Mouse (Mus musculus) heart, adult 2 months (tissue): ENCODE results near the gene Cntnap1. TPM values are rescaled to one million over a fixed set of nuclear protein-coding genes. Genes with fewer than 3 reads are reported as not detected.

Source experiments
- DNase-seq, 2 experiments: peaks; one replicate each; pipeline ENCODE4 v3.0.0; 2021
- H3K27ac ChIP-seq: fragments of 200-600 bp; 2 replicates; pipeline ENCODE4 v1.8.1; 2022
- H3K27me3 ChIP-seq: fragments of 200-500 bp; 2 replicates; pipeline ENCODE4 v1.6.1; 2012; ENCODE audit warnings: mild to moderate bottlenecking, low read length, inconsistent platforms, mixed read lengths; ENCODE audit not compliant: control insufficient read depth, insufficient read depth
- H3K36me3 ChIP-seq: fragments of 200-500 bp; 2 replicates; pipeline ENCODE4 v1.6.1; 2012; ENCODE audit warnings: low read length, inconsistent platforms; ENCODE audit not compliant: control insufficient read depth, insufficient read depth
- H3K4me1 ChIP-seq: fragments of 200-500 bp; 2 replicates; pipeline ENCODE4 v1.6.1; 2011; ENCODE audit warnings: low read length; ENCODE audit not compliant: control insufficient read depth, insufficient read depth
- H3K4me3 ChIP-seq: fragments of 200-600 bp; 2 replicates; pipeline ENCODE4 v1.8.1; 2022
- H3K79me2 ChIP-seq: fragments of 200-500 bp; replicated peaks from 2 replicates; pipeline ENCODE4 v1.6.1; 2012; ENCODE audit warnings: mild to moderate bottlenecking, inconsistent platforms, low read length, moderate library complexity, mixed read lengths; ENCODE audit not compliant: control insufficient read depth, insufficient read depth
- H3K9ac ChIP-seq: fragments of 200-500 bp; 2 replicates; pipeline ENCODE4 v1.6.1; 2012; ENCODE audit warnings: low read depth, mild to moderate bottlenecking, control low read depth, inconsistent platforms, low read length, mixed read lengths
- CTCF ChIP-seq: fragments of 200-600 bp; IDR thresholded peaks from 2 replicates; pipeline ENCODE4 v1.8.1; 2022; ENCODE audit warnings: antibody characterized with exemption, mild to moderate bottlenecking, moderate library complexity
- EP300 ChIP-seq: fragments of 200-500 bp; IDR thresholded peaks from 2 replicates; pipeline ENCODE4 v1.6.1; 2011; ENCODE audit warnings: low read depth, low read length, control low read depth; ENCODE audit not compliant: insufficient read depth
- POLR2A ChIP-seq: fragments of 200-500 bp; IDR thresholded peaks from 2 replicates; pipeline ENCODE4 v1.6.1; 2011; ENCODE audit warnings: mild to moderate bottlenecking, low read depth, low read length, control low read depth; ENCODE audit not compliant: insufficient read depth
- WGBS: fragments of 180-500 bp; shearing (Covaris S2); methylation state at CpG from one replicate; pipeline ENCODE4 v1.1.7; 2018; 5-methylcytosine and 5-hydroxymethylcytosine counted together
- intact Hi-C: fragments of 180-260 bp; cut with DNase I; formaldehyde crosslinking; loops from one replicate; pipeline ENCODE4 v1.15.1; 2025
- polyA plus RNA-seq: library from polyadenylated mRNA; depleted of rRNA; stranded (reverse); fragments of >200 nt; gene quantifications from 2 replicates; pipeline ENCODE4 v1.2.3, GENCODE M21; 2012
- total RNA-seq, 2 experiments: library from RNA; stranded (reverse); gene quantifications; 2 replicates each; pipeline ENCODE4 v1.2.3; 2021

The Cntnap1 gene
- total and polyA plus RNA-seq, 3 experiments, result 1.3 to 3.1 (median 1.5) TPM

DNA sequence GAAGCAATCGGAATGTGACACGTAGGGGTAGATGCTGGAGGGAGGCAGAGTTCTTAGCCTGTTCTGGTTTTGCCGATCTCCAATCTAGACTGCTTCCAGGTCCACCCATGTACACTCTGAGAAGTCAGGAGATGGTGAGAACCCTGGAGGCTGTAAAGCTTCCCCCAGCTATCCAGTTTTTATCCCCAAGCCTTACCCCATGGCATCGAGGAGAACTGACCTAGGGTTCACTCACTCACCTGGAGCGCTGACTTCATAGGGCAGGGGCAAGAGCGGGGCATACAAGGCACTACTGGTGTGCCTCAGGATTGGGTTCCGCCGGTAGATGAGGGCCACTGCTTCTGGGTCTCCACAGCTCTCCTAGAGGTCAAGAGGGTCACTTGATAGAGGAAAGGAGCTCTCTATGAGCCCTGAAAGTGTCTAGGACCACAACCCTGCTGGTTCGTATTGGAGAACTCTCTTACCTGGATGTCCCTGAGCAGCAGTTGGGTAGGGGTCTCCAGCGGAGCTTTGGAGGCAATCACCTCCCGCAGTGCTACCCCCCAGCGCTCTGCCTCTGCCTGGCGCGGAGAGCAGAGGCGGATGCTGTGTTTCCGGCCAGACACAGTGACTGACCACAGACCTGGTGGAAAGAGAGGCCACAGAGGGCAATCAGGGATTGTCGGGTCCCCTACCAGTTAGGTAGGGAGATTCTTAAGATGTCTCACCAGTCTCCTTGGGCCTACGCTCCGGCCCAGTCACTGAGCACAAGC lies 2.9 kb upstream of the Cntnap1 start:
- intact Hi-C loops, result no loop called here
- no peak overlapping the region for H3K9ac ChIP-seq
- WGBS, result 85% methylated on average over 19 of the region's 19 CpGs
- H3K27me3 ChIP-seq, result no peaks in the 10 kb centered on the region
- H3K27ac ChIP-seq, result peak overlapping the region; percentile 65; the same call in 1 of the 2 replicates
- H3K4me1 ChIP-seq, result peaks cover 9% of the 10 kb centered on the region
- peaks cover 10% of the 10 kb centered on the region for H3K36me3 ChIP-seq
- H3K79me2 ChIP-seq, result no peaks in the 10 kb centered on the region
- no peak for TF ChIP-seq POLR2A
- TF ChIP-seq EP300, result no peak
- TF ChIP-seq CTCF, result no peak
- H3K4me3 ChIP-seq, result no peak overlapping the region
- peak in 1 of 2 experiments; percentile 2 for DNase-seq

DNA sequence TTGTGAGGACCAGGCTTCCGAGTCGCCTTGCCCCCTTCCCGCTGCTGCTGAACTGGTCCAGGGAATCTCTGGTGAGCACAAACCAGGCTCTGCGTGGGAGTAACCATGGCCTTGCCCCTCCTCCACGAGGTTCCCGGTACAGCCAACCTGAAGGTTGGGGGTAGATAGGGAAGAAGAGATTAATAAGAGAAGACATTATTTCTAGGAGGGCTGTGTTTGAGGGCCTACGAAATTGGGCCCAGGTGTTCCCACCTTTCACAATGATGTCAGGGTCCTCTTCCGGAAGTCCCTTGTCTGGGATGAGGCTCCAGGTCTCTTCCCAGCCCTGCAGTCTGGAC lies 2.4 kb upstream of the Cntnap1 start:
- peaks cover 7% of the 10 kb centered on the region for H3K36me3 ChIP-seq
- no peak overlapping the region for H3K9ac ChIP-seq
- H3K27me3 ChIP-seq, result no peaks in the 10 kb centered on the region
- no peak for DNase-seq
- H3K4me1 ChIP-seq, result peaks cover 9% of the 10 kb centered on the region
- TF ChIP-seq CTCF (no peak), EP300 (no peak), POLR2A (no peak)
- 67% methylated on average over 8 of the region's 8 CpGs for WGBS
- no peaks in the 10 kb centered on the region for H3K79me2 ChIP-seq
- intact Hi-C loops, result no loop called here
- H3K4me3 ChIP-seq, result no peak overlapping the region; the same call in 1 of the 2 replicates
- H3K27ac ChIP-seq, result peak overlapping the region; percentile 65

DNA sequence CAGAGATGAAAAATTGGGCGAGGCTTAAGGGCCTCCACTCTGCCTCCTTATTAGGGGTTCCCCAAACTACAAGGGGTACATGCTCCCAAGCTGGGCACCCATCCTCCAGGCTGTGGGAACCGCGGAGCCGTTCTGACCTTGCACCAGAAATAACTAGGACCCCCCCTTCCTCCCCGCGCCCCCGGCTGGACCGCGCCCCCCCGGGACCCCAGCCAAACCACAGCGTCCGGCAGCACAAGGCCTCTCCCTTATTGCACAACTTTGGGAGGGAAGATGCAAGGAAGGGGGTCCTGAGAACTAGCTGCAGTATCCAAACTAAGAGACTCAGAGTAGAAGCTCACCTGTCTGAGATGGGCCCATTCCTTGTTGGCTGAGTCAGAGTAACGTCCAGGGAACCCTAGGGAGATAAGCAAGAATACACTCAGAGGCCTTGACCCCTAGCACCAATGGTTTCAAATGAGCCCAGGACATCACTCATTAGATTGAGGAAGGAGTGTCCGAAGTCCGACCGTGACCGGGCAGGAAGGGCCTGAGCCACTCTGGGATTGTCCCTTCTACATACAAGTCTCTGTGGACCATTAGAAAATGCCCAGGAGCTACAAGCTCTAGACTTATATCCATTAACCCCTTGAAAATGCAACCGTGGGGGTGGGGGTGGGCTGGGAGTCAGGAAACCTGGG lies 1.9 kb upstream of the Cntnap1 start:
- Histone ChIP-seq H3K36me3 (peaks cover 2% of the 10 kb centered on the region), H3K9ac (peak overlapping the region; percentile 53; the same call in 1 of the 2 replicates), H3K27ac (peak overlapping the region; percentile 96), H3K27me3 (no peaks in the 10 kb centered on the region), H3K79me2 (no peaks in the 10 kb centered on the region), H3K4me1 (peaks cover 9% of the 10 kb centered on the region), H3K4me3 (peak overlapping the region; percentile 65)
- 43% methylated on average over 18 of the region's 18 CpGs for WGBS
- intact Hi-C loops, result no loop called here
- DNase-seq, result peak; percentile 69 to 80
- TF ChIP-seq POLR2A, result 0 out of 2 replicates have a peak, but pooled peaks have one; percentile 22
- TF ChIP-seq EP300, result no peak

DNA sequence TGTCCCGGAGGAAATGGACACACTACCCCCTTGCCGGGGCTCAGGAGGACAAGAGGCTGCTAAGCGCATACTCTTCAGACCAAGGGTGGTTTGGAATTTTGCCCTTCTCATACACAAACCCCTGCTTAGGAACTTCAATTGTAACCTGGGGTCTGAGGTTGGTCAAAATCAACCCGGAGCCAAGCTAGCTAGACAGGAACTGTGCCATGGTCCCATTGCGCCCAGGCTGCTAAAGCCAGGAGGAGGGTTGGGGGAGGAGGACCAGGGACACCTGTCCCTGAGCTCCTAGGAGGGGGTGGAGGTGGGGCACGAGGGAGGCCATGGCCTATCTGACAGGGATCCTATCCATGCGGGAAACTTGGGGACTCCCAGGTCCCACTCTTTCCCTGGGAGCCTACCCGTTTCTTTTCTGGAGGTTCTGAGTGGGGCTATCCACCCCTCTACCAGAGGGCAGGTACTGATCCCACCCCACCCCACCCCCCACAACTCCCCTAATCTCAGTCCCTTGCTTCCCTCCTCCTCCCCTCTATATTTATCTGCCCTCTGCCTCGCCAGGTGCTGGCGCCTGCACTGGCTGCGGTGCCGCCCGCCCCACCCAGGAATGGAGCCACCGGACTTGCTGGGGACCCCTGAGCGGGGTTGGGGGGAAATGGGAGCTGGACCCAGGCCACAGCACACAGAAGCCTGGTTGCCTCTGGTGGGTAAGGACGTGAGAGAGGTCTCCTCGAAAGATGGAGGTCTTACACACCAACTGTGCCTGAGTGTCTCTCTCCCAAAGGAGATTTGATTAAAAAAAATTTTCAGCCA lies 819 bp upstream of the Cntnap1 start:
- peak overlapping the region; percentile 65 for H3K4me3 ChIP-seq
- H3K79me2 ChIP-seq, result no peaks in the 10 kb centered on the region
- H3K36me3 ChIP-seq, result peaks cover 2% of the 10 kb centered on the region; the same call in 1 of the 2 replicates
- peak overlapping the region; percentile 96 for H3K27ac ChIP-seq
- DNase-seq, result peak; percentile 49 to 58
- 11% methylated on average over 17 of the region's 17 CpGs for WGBS
- TF ChIP-seq CTCF (no peak), EP300 (no peak), POLR2A (no peak)
- H3K27me3 ChIP-seq, result no peaks in the 10 kb centered on the region
- H3K4me1 ChIP-seq, result peaks cover 8% of the 10 kb centered on the region
- intact Hi-C loops, result loop anchor here (5.0 to 10.0 kb wide), 2 partner anchors 32 to 455 kb away; partner anchors contain the start of genes Hspb9 and Kat2a
- H3K9ac ChIP-seq, result peak overlapping the region; percentile 78

DNA sequence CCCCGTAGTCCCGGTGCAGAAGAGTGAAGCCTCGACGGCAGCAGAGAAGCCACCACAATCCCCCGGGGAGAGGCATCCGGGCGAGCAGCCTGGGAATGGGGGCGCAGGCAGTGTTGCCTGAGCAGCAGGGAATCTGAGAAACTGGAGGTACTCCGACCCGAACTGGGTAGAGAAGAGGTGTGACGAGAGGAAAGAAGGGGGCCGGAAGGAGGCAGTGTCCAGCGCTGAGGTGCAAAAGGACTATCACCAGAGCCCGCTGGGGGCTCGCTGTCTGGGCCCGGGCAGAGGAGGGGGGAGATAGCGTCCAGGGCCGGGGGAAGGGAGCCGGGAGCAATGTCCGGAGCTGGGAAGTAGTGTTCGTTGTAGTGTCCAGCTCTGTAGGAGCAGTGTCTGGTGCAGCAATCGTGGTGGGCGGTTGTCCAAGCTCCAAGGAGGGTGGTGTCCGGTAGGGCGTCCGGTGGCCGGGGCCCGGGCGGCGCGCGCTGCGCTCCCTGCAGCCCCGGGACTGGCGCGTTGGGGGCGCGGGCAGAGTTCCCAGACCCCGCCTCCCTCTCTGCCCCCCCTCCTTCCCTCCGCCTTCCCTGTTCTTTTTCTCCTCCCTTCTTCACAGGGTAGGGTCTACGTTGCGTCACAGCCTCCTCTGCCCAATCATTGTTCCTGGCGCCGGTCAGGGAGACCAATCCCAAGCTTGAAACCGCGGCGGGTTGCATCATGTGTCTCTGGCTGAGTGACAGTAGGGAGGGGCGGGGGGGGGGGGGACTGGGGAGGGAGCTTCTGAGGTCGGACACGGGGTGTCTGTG lies 688 bp downstream of the Cntnap1 start, which contains the start of gene Plekhh3:
Plekhh3 (minus strand) TSS at position 541 of the 800 bp plus-strand sequence.
- H3K4me3 ChIP-seq, result peak within 1 kb of the TSS; percentile 65
- peaks cover 2% of the 10 kb centered on the region; the same call in 1 of the 2 replicates for H3K36me3 ChIP-seq
- no peaks in the 10 kb centered on the region for H3K27me3 ChIP-seq
- peak within 1 kb of the TSS; percentile 96 for H3K27ac ChIP-seq
- peak; percentile 93 to 96 for DNase-seq
- H3K4me1 ChIP-seq, result peaks cover 10% of the 10 kb centered on the region
- intact Hi-C loops, result loop anchor here (5.0 to 10.0 kb wide), 2 partner anchors 34 to 456 kb away; partner anchors contain the start of genes Hspb9 and Kat2a
- peak within 1 kb of the TSS; percentile 78 for H3K9ac ChIP-seq
- TF ChIP-seq CTCF (peak; percentile 34), POLR2A (peak; percentile 80), EP300 (peak; percentile 69; the same call in 1 of the 2 replicates)
- WGBS, result under 1% methylated on average over 48 of the region's 50 CpGs
- no peaks in the 10 kb centered on the region for H3K79me2 ChIP-seq
